Mouse (Mus musculus) neural tube, embryonic 13.5 days (tissue): Measurements from ENCODE around the gene Calhm2. TPM values are rescaled to one million over a fixed set of nuclear protein-coding genes. Genes with fewer than 3 reads are reported as not detected.

Source experiments
- ATAC-seq: fragments of 200-750 bp; cut with Nextera tagmentation; 2 replicates; pipeline ENCODE4 v1.8.0; 2017; ENCODE audit warnings: low read depth, mild to moderate bottlenecking, moderate TSS enrichment, moderate library complexity
- H3K27ac ChIP-seq: fragments of 300-500 bp; sonication (generic); replicated peaks from 2 replicates; pipeline ENCODE4 v1.5.1; 2015; ENCODE audit warnings: moderate library complexity, mild to moderate bottlenecking, inconsistent platforms
- H3K27me3 ChIP-seq: fragments of 300-500 bp; sonication (generic); 2 replicates; pipeline ENCODE4 v1.6.1; 2015; ENCODE audit warnings: mild to moderate bottlenecking, inconsistent platforms
- H3K36me3 ChIP-seq: fragments of 300-500 bp; sonication (generic); 2 replicates; pipeline ENCODE4 v1.6.1; 2015; ENCODE audit warnings: mild to moderate bottlenecking, inconsistent platforms
- H3K4me1 ChIP-seq: fragments of 300-500 bp; sonication (generic); replicated peaks from 2 replicates; pipeline ENCODE4 v1.6.1; 2015; ENCODE audit warnings: inconsistent platforms
- H3K4me2 ChIP-seq: fragments of 300-500 bp; sonication (generic); 2 replicates; pipeline ENCODE4 v1.6.1; 2015; ENCODE audit warnings: inconsistent platforms, mild to moderate bottlenecking, moderate library complexity
- H3K4me3 ChIP-seq: fragments of 300-500 bp; sonication (generic); 2 replicates; pipeline ENCODE4 v1.5.1; 2015; ENCODE audit warnings: mild to moderate bottlenecking, inconsistent platforms
- H3K9ac ChIP-seq: fragments of 300-500 bp; sonication (generic); 2 replicates; pipeline ENCODE4 v1.6.1; 2015; ENCODE audit warnings: moderate library complexity, mild to moderate bottlenecking, inconsistent platforms
- H3K9me3 ChIP-seq: fragments of 300-500 bp; sonication (generic); 2 replicates; pipeline ENCODE4 v1.6.1; 2016; ENCODE audit warnings: inconsistent platforms
- WGBS: fragments of 180-500 bp; shearing (Covaris S2); methylation state at CpG from one replicate; pipeline ENCODE4 v1.1.7; 2015; 5-methylcytosine and 5-hydroxymethylcytosine counted together
- polyA plus RNA-seq: library from polyadenylated mRNA; unstranded; fragments of >200 nt; fragmentation: Nextera tagmentation; extraction: Ambion mirVana; gene quantifications from 2 replicates; pipeline ENCODE4 v1.2.1, GENCODE M21; 2015

Gene Calhm2
- polyA plus RNA-seq, 1 experiment from 2014 or later: 1.6 TPM

DNA sequence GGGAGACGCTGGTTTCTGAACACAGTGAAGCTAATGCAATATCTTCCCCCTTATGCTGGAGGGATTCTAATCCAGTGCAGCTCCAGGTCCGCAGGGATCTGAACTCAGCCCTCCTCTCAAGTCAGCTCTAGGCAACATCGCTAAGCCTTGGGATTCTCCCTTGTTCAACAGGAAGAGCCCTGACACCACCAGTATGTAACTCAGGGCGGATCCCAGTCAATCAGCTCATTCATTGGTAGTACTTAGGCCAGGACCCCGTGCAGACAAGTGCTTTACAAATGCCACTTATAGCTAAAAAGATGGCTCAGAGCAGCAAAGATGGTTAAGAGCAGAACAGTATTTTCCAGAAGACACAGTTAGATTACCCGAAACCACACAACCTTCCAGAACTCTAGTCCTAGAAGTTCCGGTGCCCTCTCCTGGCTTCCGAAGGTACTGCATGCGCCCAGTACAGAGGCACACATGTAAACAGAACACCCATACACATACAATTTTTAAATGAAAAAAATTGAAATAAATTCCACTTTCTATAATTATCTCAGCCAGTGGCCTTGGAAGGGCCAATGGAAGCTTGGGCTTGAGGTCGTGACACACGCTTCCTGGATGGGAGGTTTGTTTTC lies 30.8 kb upstream of the Calhm2 start:
- no peaks in the 10 kb centered on the region for H3K9me3 ChIP-seq
- peak overlapping the region; percentile 40 for H3K4me2 ChIP-seq
- H3K9ac ChIP-seq: no peak overlapping the region
- 28% methylated on average over 11 of the region's 11 CpGs for WGBS
- H3K4me1 ChIP-seq: no peaks in the 10 kb centered on the region; the same call in 1 of the 2 replicates
- no peak overlapping the region for H3K4me3 ChIP-seq
- no peaks in the 10 kb centered on the region for H3K36me3 ChIP-seq
- H3K27me3 ChIP-seq: peaks cover 5% of the 10 kb centered on the region
- H3K27ac ChIP-seq: no peak overlapping the region
- ATAC-seq: peak; percentile 61; the same call in 1 of the 2 replicates

DNA sequence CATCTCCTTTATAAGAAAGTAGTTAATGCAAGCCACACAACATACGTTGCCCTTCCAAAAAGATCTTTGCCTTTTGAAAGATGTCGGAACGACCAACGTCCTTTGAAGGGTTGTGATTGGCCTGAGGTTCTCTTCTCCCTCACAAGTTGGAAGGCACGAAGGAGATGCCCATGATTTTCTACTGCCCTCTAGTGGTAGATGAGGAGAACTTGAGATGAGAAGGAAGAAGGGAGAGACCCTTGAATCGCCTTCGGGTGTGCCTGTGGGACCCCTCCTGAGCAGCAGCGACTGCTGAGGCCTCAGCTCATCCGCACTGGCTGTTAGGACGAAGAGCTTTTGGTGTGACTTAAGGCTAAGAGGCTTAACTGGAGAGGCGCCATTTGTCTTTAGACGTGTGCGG lies 30.1 kb upstream of the Calhm2 start:
- H3K36me3 ChIP-seq: no peaks in the 10 kb centered on the region
- H3K4me3 ChIP-seq: 0 out of 2 replicates have a peak overlapping the region, but pooled peaks have one; percentile 4
- no peak for ATAC-seq
- no peaks in the 10 kb centered on the region; the same call in 1 of the 2 replicates for H3K4me1 ChIP-seq
- H3K4me2 ChIP-seq: peak overlapping the region; percentile 40
- H3K9me3 ChIP-seq: no peaks in the 10 kb centered on the region
- 10% methylated on average over 13 of the region's 13 CpGs for WGBS
- peaks cover 5% of the 10 kb centered on the region for H3K27me3 ChIP-seq
- H3K27ac ChIP-seq: no peak overlapping the region
- no peak overlapping the region for H3K9ac ChIP-seq

- Histone ChIP-seq H3K9ac (no peak overlapping the region), H3K27ac (no peak overlapping the region), H3K36me3 (no peaks in the 10 kb centered on the region), H3K9me3 (no peaks in the 10 kb centered on the region), H3K4me1 (no peaks in the 10 kb centered on the region; the same call in 1 of the 2 replicates), H3K27me3 (peaks cover 5% of the 10 kb centered on the region), H3K4me2 (no peak overlapping the region), H3K4me3 (no peak overlapping the region)
- no peak for ATAC-seq
- 61% methylated on average over 7 of the region's 7 CpGs for WGBS
These were observed 29.6 kb upstream of the Calhm2 start for GRCm38 (mm10) chr19:47167617-47168214.

- H3K4me1 ChIP-seq: no peaks in the 10 kb centered on the region; the same call in 1 of the 2 replicates
- ATAC-seq: no peak
- 14% methylated on average over 3 of the region's 3 CpGs for WGBS
- peaks cover 5% of the 10 kb centered on the region for H3K27me3 ChIP-seq
- no peak overlapping the region for H3K9ac ChIP-seq
- H3K36me3 ChIP-seq: no peaks in the 10 kb centered on the region
- no peak overlapping the region for H3K4me3 ChIP-seq
- no peak overlapping the region for H3K4me2 ChIP-seq
- no peaks in the 10 kb centered on the region for H3K9me3 ChIP-seq
- H3K27ac ChIP-seq: no peak overlapping the region
These were observed 28.7 kb upstream of the Calhm2 start for GRCm38 (mm10) chr19:47166758-47167157.

- Histone ChIP-seq H3K27ac (no peak overlapping the region), H3K4me3 (no peak overlapping the region), H3K9me3 (no peaks in the 10 kb centered on the region), H3K9ac (no peak overlapping the region), H3K4me2 (no peak overlapping the region), H3K4me1 (no peaks in the 10 kb centered on the region; the same call in 1 of the 2 replicates), H3K36me3 (no peaks in the 10 kb centered on the region), H3K27me3 (peaks cover 5% of the 10 kb centered on the region)
- WGBS: 90% methylated on average over 6 of the region's 6 CpGs
- no peak for ATAC-seq
These were observed 25.2 kb upstream of the Calhm2 start for GRCm38 (mm10) chr19:47163176-47163744.

DNA sequence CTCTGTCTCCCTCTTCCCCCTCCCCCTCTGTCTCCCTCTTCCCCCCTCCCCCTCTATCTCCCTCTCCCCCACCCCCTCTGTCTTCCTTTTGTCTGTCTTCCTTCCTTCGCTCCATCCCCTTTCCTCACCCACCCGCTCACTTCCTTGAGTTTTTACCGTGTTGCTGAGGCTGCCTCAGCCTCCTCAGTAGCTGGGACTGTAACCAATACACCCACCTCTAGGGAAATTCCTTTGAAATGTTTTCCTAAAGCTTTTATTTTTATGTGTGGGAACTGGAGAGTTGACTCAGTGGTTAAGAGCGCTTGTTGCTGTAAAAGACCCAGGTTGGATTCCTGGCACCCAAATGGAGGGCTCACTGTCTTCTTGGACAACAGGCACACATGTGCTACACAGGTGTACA lies 23.6 kb upstream of the Calhm2 start:
- no peaks in the 10 kb centered on the region for H3K36me3 ChIP-seq
- no peak overlapping the region for H3K4me3 ChIP-seq
- no peak for ATAC-seq
- H3K4me1 ChIP-seq: no peaks in the 10 kb centered on the region
- 78% methylated on average over 4 of the region's 4 CpGs for WGBS
- no peak overlapping the region for H3K27ac ChIP-seq
- no peaks in the 10 kb centered on the region for H3K27me3 ChIP-seq
- no peak overlapping the region for H3K4me2 ChIP-seq
- H3K9ac ChIP-seq: no peak overlapping the region
- H3K9me3 ChIP-seq: no peaks in the 10 kb centered on the region

- Histone ChIP-seq H3K4me3 (no peak within 1 kb of the TSS), H3K27ac (no peak within 1 kb of the TSS), H3K4me2 (no peak within 1 kb of the TSS), H3K9ac (no peak within 1 kb of the TSS), H3K4me1 (no peaks in the 10 kb centered on the region), H3K27me3 (0 out of 2 replicates have a peak, but pooled peaks cover 4% of the 10 kb centered on the region), H3K9me3 (no peaks in the 10 kb centered on the region), H3K36me3 (no peaks in the 10 kb centered on the region)
- no peak for ATAC-seq
- WGBS: 78% methylated on average over 11 of the region's 11 CpGs
These were observed 19.6 kb upstream of the Calhm2 start, which contains the start of gene Calhm3 for GRCm38 (mm10) chr19:47157664-47158063. Gene Calhm3, minus strand, starts transcription at chr19:47157764.

DNA sequence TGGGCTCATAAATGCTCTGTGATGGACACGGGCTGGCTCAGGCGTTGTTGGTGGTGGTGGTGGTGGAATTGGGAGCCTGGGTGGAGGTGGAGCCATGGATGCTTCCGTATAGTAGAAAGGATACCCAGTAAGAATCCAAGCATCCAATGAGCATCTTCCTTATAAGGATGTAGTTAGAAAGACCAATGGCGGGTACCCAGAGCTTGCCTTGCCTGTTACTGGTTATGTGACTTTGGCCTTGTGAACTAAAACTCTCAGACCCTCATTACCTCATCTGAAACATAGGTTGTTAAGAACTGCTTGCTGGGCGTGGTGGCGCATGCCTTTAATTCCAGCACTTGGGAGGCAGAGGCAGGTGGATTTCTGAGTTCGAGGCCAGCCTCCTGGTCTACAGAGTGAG lies 15.7 kb upstream of the Calhm2 start:
- H3K27ac ChIP-seq: no peak overlapping the region
- no peaks in the 10 kb centered on the region for H3K9me3 ChIP-seq
- no peak overlapping the region for H3K4me3 ChIP-seq
- H3K36me3 ChIP-seq: no peaks in the 10 kb centered on the region
- 90% methylated on average over 7 of the region's 7 CpGs for whole genome bisulfite sequencing
- H3K27me3 ChIP-seq: peaks cover 19% of the 10 kb centered on the region; the same call in 1 of the 2 replicates
- H3K4me1 ChIP-seq: peaks cover 8% of the 10 kb centered on the region; the same call in 1 of the 2 replicates
- no peak overlapping the region for H3K4me2 ChIP-seq
- ATAC-seq: no peak
- H3K9ac ChIP-seq: no peak overlapping the region

DNA sequence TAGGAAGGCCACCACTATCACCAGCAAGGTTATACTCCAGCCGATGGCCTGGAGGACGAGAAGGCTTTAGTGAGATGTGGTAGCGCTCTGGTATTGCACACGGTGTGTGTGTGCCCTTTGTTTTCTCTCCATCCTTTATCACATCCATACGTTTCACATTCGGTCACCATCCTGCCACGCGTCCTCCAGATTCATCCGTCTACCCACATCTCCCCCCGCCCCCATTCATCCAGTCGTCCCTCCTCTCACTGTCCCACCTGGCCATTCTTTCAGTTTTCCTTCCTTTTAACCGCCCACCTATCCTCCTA lies 13.9 kb upstream of the Calhm2 start:
- H3K27me3 ChIP-seq: peaks cover 19% of the 10 kb centered on the region; the same call in 1 of the 2 replicates
- H3K9ac ChIP-seq: peak overlapping the region; percentile 66; the same call in 1 of the 2 replicates
- H3K4me3 ChIP-seq: peak overlapping the region; percentile 38
- H3K4me1 ChIP-seq: peaks cover 8% of the 10 kb centered on the region; the same call in 1 of the 2 replicates
- peak overlapping the region; percentile 60 for H3K4me2 ChIP-seq
- ATAC-seq: peak; percentile 62; the same call in 1 of the 2 replicates
- no peak overlapping the region for H3K27ac ChIP-seq
- no peaks in the 10 kb centered on the region for H3K9me3 ChIP-seq
- 63% methylated on average over 12 of the region's 12 CpGs for WGBS
- no peaks in the 10 kb centered on the region for H3K36me3 ChIP-seq

DNA sequence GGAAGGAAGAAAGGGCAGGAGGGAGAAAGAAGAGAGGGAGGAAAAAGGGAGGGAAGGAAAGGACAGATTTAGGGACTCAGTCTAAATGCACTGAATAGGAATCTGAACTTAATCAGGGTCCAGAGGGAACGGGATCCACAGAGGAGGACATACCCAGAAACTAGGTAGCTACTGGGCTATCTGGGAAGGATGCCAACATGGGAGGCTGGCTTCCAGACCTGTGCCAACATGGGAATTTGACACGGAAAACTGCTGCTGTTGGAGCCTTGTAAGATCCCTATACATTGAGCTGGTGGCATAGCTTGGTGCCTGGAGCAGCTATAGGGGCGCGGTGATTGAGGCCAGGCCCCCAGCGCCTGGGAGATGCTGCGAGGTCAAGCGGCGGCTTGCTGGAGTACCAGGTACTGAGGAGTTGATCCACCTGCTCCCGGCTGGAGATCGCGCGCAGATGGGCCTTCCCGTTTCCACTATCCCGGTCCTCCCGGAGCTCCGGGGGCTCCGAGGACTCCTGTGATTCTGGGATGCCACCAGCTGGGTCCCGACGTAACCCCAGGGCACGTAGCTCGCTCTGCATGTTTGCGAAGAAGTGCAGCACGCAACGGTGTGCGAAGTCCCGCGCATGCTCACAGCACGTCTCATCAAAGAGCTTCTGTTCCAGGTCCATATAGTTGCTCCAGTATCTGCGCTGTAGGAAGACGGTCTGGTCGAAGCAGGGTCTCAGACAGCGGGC lies 13.4 kb upstream of the Calhm2 start:
- Histone ChIP-seq H3K4me3 (peak overlapping the region; percentile 38), H3K9me3 (no peaks in the 10 kb centered on the region), H3K4me2 (peak overlapping the region; percentile 60), H3K9ac (peak overlapping the region; percentile 66), H3K36me3 (no peaks in the 10 kb centered on the region), H3K4me1 (peaks cover 8% of the 10 kb centered on the region; the same call in 1 of the 2 replicates), H3K27me3 (peaks cover 19% of the 10 kb centered on the region; the same call in 1 of the 2 replicates), H3K27ac (no peak overlapping the region)
- peak; percentile 73 for ATAC-seq
- 26% methylated on average over 32 of the region's 32 CpGs for WGBS

DNA sequence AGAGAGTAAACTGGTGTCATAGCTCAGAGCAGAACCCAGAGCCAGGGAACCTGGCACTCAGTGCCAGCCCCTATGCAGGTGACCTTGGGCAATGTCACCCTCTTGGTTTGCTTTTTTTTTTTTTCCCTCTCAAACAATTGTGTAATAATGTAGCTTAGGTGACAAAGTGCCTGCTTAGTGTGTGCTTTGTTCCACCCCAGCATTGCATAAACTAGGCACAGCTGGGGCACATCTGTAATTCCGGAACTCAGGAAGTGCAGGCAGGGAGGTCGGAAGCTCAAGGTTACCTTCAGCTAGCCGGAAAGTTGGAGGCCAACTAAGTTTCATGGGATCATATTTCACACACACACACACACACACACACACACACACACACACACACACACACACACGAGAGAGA lies 11.8 kb upstream of the Calhm2 start:
- H3K27ac ChIP-seq: no peak overlapping the region
- no peak overlapping the region for H3K9ac ChIP-seq
- H3K4me1 ChIP-seq: peaks cover 8% of the 10 kb centered on the region; the same call in 1 of the 2 replicates
- no peak for ATAC-seq
- H3K4me2 ChIP-seq: no peak overlapping the region
- H3K36me3 ChIP-seq: no peaks in the 10 kb centered on the region
- H3K9me3 ChIP-seq: no peaks in the 10 kb centered on the region
- WGBS: 60% methylated on average over 4 of the region's 4 CpGs
- peaks cover 19% of the 10 kb centered on the region; the same call in 1 of the 2 replicates for H3K27me3 ChIP-seq
- no peak overlapping the region for H3K4me3 ChIP-seq
